Mouse (Mus musculus) liver, embryonic 16.5 days (tissue): ENCODE results near the gene Scd3. TPM values are rescaled to one million over a fixed set of nuclear protein-coding genes. Genes with fewer than 3 reads are reported as not detected.
A peak's percentile ranks its signal among the peaks of the same experiment; 100 is the strongest.

ENCODE experiments used
- ATAC-seq: fragments of 200-750 bp; cut with Nextera tagmentation; 2 replicates; pipeline ENCODE4 v1.8.0; 2017; ENCODE audit warnings: low read depth, mild to moderate bottlenecking, moderate number of reproducible peaks, moderate library complexity
- H3K27ac ChIP-seq: fragments of 300-500 bp; sonication (generic); 2 replicates; pipeline ENCODE4 v1.5.1; 2014; ENCODE audit warnings: mild to moderate bottlenecking, low read length
- H3K27me3 ChIP-seq: fragments of 300-500 bp; sonication (generic); 2 replicates; pipeline ENCODE4 v1.6.1; 2014; ENCODE audit warnings: low read depth, low read length, mixed read lengths; ENCODE audit not compliant: control insufficient read depth, insufficient read depth
- H3K36me3 ChIP-seq: fragments of 300-500 bp; sonication (generic); 2 replicates; pipeline ENCODE4 v1.6.1; 2014; ENCODE audit warnings: mild to moderate bottlenecking; ENCODE audit not compliant: control insufficient read depth, insufficient read depth
- H3K4me1 ChIP-seq: fragments of 300-500 bp; sonication (generic); 2 replicates; pipeline ENCODE4 v1.6.1; 2014; ENCODE audit warnings: low read depth, low read length, mixed read lengths; ENCODE audit not compliant: control insufficient read depth
- H3K4me2 ChIP-seq: fragments of 300-500 bp; sonication (generic); 2 replicates; pipeline ENCODE4 v1.6.1; 2014; ENCODE audit warnings: low read depth, low read length, mixed read lengths
- H3K4me3 ChIP-seq: fragments of 300-500 bp; sonication (generic); 2 replicates; pipeline ENCODE4 v1.5.1; 2014; ENCODE audit warnings: low read depth, mild to moderate bottlenecking, low read length
- H3K9ac ChIP-seq: fragments of 300-500 bp; sonication (generic); 2 replicates; pipeline ENCODE4 v1.6.1; 2014; ENCODE audit warnings: low read depth, low read length
- H3K9me3 ChIP-seq: fragments of 300-500 bp; sonication (generic); replicated peaks from 2 replicates; pipeline ENCODE4 v1.6.1; 2016; ENCODE audit warnings: low read length; ENCODE audit not compliant: control insufficient read depth
- WGBS: fragments of 180-500 bp; shearing (Covaris S2); extraction: QIAGEN DNeasy Blood & Tissue Kit; methylation state at CpG from one replicate; pipeline ENCODE4 v1.1.7; 2014; ENCODE audit not compliant: insufficient replicate concordance; 5-methylcytosine and 5-hydroxymethylcytosine counted together
- polyA plus RNA-seq: library from polyadenylated mRNA; unstranded; fragments of >200 nt; fragmentation: Nextera tagmentation; extraction: Ambion mirVana; gene quantifications from 2 replicates; pipeline ENCODE4 v1.2.1, GENCODE M21; 2015

Scd3 gene
- polyA plus RNA-seq, 1 experiment from 2014 or later = not detected

DNA sequence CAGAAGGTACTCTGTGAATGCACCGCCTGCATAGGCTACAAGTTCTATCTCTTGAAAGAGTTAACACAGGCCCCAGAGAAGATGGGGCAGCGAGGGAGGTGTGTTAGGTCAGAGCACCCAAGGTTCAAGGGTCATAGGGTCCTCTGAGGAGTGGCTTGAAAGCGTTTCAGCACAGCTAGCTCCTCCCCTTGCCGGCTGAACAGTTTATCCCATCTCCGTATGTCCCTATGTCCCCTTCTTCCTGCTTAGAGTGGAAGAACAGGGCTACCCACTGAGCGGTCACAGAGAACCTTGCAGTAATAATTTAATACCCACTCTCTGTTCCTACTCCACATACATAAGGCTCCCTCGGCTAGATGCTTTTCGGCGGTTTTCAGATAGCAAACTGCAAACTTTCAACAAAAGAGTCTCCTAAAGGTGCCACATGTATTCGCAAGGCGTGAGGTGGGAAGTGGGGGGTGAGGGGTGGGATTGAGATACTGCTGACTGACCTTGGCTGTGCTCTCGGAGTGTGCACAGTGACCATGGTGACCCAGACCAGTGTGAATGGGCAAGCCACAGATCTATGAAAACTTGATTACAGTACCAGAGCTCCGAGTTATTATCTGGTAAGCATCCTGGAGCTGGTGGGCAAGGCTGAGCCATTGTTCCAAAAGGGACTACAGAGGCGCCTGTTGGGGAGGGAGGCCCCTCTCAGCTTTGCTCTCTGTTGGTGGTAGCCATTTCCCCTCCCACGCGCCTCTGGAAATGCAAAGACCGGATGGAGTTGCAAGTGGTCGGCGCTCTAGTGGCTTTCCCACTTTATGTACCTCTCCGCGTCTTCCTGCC lies 90.1 kb downstream of the Scd3 start, which contains the start of gene Scd2:
TSS of gene Scd2 (plus strand) at position 734 of the 828 bp plus-strand sequence.
- peak; percentile 40 for ATAC-seq
- H3K4me1 ChIP-seq = peaks cover 55% of the 10 kb centered on the region
- 2% methylated on average over 21 of the region's 21 CpGs for WGBS
- peak within 1 kb of the TSS; percentile 91 for H3K4me2 ChIP-seq
- H3K27me3 ChIP-seq = no peaks in the 10 kb centered on the region
- peak within 1 kb of the TSS; percentile 79 for H3K4me3 ChIP-seq
- H3K9ac ChIP-seq = peak within 1 kb of the TSS; percentile 80
- peak within 1 kb of the TSS; percentile 93 for H3K27ac ChIP-seq
- peaks cover under 1% of the 10 kb centered on the region; the same call in 1 of the 2 replicates for H3K36me3 ChIP-seq
- no peaks in the 10 kb centered on the region for H3K9me3 ChIP-seq

Other genes with a start within 250 kb of the Scd3 start
- 97.2 and 112 TPM in 2 replicates for gene Cpn1, start 216.7 kb upstream of the Scd3 start, polyA plus RNA-seq
- gene Cyp2c23, start 174.1 kb upstream of the Scd3 start, polyA plus RNA-seq = 40.0 and 44.5 TPM in 2 replicates
- gene Erlin1, start 133.5 kb upstream of the Scd3 start, polyA plus RNA-seq = 19.2 and 20.2 TPM in 2 replicates
- 19.2 and 19.5 TPM in 2 replicates for gene Chuk, start 95.8 kb upstream of the Scd3 start, polyA plus RNA-seq
- gene Cwf19l1, start 67.4 kb upstream of the Scd3 start, polyA plus RNA-seq = 13.5 and 14.7 TPM in 2 replicates
- gene Bloc1s2, start 56.8 kb upstream of the Scd3 start, polyA plus RNA-seq = 27.0 and 30.0 TPM in 2 replicates
- gene Pkd2l1, start 10.8 kb upstream of the Scd3 start, polyA plus RNA-seq = not detected in 2 replicates
- 131 and 147 TPM in 2 replicates for gene Scd2, start 90.4 kb downstream of the Scd3 start, polyA plus RNA-seq
- 0.04 and 0.07 TPM in 2 replicates for gene Scd4, start 129.8 kb downstream of the Scd3 start, polyA plus RNA-seq
- gene Scd1, start 204.6 kb downstream of the Scd3 start, polyA plus RNA-seq = 19.2 and 25.5 TPM in 2 replicates